11 mouse cellular contexts compared by ENCODE assay signal in the genomic region with DNA sequence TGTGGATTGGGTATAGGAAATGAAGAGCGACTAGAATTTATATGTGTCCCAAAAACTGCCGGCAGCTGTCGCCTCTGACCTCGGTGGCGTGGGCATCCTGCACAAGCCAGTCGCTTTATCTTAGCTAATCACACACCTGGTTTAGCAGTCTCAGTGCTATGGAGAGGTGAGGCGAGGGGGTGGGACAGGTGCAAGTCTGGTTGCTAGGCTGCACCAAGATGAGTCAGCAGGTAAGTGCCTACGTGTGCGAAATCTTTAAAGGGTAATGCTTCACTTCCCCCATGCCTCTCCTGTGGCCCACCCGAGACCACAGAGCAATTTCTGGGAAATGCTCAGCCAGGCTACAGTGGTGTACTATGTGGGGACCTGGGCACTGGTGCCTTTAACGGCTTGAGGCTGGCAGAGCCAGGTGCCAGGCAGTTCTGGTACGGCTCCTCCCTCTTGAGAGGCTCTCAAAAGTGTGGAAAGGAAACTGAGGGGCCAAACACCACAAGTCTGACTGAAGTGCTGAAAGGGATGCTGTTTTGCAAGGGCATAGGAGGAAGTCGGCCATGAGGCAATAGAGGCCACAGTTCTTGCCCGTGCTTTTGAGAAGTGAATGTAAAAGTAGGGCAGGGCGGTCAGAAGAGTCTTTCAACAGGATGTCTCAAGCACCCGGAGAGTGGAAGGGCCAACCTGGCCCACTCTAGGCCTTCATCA. TPM values are rescaled to one million over a fixed set of nuclear protein-coding genes. Genes with fewer than 3 reads are reported as not detected.
DNase-seq lines count a peak whose midpoint lies in the region; ATAC-seq and TF ChIP-seq lines count a peak whose summit lies in the region.
"Had no signal": no experiment of that assay in that cellular context is flagged by ENCODE, and none has a peak within 500 bp of the region (broad histone marks: within the 10 kb centered on the region; RNA-seq: fewer than 3 reads in every experiment).

No protein-coding gene starts in this region.

- H3K4me3 ChIP-seq in limb, embryonic 12.5 days (replicated peaks): no peak overlapping the region
- no peak overlapping the region for H3K4me3 ChIP-seq in limb, embryonic 10.5 days
- H3K4me3 ChIP-seq in limb, embryonic 14.5 days (replicated peaks; ENCODE audit: low read length): no peak overlapping the region
- H3K4me3 ChIP-seq in megakaryocyte, embryonic 14.5 days (replicated peaks): peak overlapping the region; percentile 78

- no peaks in the 10 kb centered on the region for H3K9me3 ChIP-seq in limb, embryonic 12.5 days
- H3K9me3 ChIP-seq in limb, embryonic 10.5 days (replicated peaks): no peaks in the 10 kb centered on the region
- H3K9me3 ChIP-seq in limb, embryonic 14.5 days (ENCODE audit: control insufficient read depth, low read length): no peaks in the 10 kb centered on the region
- H3K9me3 ChIP-seq in megakaryocyte, embryonic 14.5 days: no peaks in the 10 kb centered on the region

- H3K4me1 ChIP-seq in limb, embryonic 12.5 days (replicated peaks): no peaks in the 10 kb centered on the region
- peaks cover under 1% of the 10 kb centered on the region; the same call in 1 of the 2 replicates for H3K4me1 ChIP-seq in limb, embryonic 10.5 days
- H3K4me1 ChIP-seq in limb, embryonic 14.5 days (ENCODE audit: control insufficient read depth, insufficient read depth, low read length): no peaks in the 10 kb centered on the region
- H3K4me1 ChIP-seq in megakaryocyte, embryonic 14.5 days: peaks cover 57% of the 10 kb centered on the region

- H3K27ac ChIP-seq in limb, embryonic 12.5 days: no peak overlapping the region
- no peak overlapping the region for H3K27ac ChIP-seq in limb, embryonic 10.5 days
- H3K27ac ChIP-seq in limb, embryonic 14.5 days (replicated peaks; ENCODE audit: low read depth, low read length): no peak overlapping the region

- 0 out of 2 replicates have a peak, but pooled peaks cover 3% of the 10 kb centered on the region for H3K27me3 ChIP-seq in limb, embryonic 12.5 days
- 0 out of 2 replicates have a peak, but pooled peaks cover 4% of the 10 kb centered on the region for H3K27me3 ChIP-seq in limb, embryonic 10.5 days (ENCODE audit: low read depth, poor library complexity, severe bottlenecking)
- no peaks in the 10 kb centered on the region for H3K27me3 ChIP-seq in limb, embryonic 14.5 days (ENCODE audit: control insufficient read depth, insufficient read depth, low read length)
- H3K27me3 ChIP-seq in megakaryocyte, embryonic 14.5 days (replicated peaks): no peaks in the 10 kb centered on the region

- 69% methylated on average over 16 of the region's 16 CpGs for WGBS in limb, embryonic 12.5 days
- 74% methylated on average over 16 of the region's 16 CpGs for WGBS in limb, embryonic 10.5 days
- 69% methylated on average over 16 of the region's 16 CpGs for WGBS in limb, embryonic 14.5 days

- ATAC-seq in limb, embryonic 12.5 days (ENCODE audit: insufficient number of reproducible peaks, insufficient read depth, low FRiP score, low TSS enrichment, low read depth): no peak
- ATAC-seq in limb, embryonic 14.5 days (ENCODE audit: low FRiP score, low read depth): no peak

- H3K4me2 ChIP-seq in limb, embryonic 12.5 days: no peak overlapping the region
- H3K4me2 ChIP-seq in limb, embryonic 14.5 days (replicated peaks; ENCODE audit: low read depth, low read length, severe bottlenecking): no peak overlapping the region

- TF ChIP-seq POLR2A in limb, embryonic 14.5 days (IDR thresholded peaks at IDR 0.05; ENCODE audit: borderline replicate concordance, extremely low read depth, insufficient read depth, insufficient read length): no peak

- H3K36me3 ChIP-seq in limb, embryonic 12.5 days: no peaks in the 10 kb centered on the region
- no peaks in the 10 kb centered on the region for H3K36me3 ChIP-seq in limb, embryonic 10.5 days
- H3K36me3 ChIP-seq in limb, embryonic 14.5 days (ENCODE audit: control insufficient read depth, insufficient read depth, low read length): no peaks in the 10 kb centered on the region
- peaks cover 86% of the 10 kb centered on the region for H3K36me3 ChIP-seq in megakaryocyte, embryonic 14.5 days (replicated peaks; ENCODE audit: low read length)

- H3K9ac ChIP-seq in limb, embryonic 12.5 days (replicated peaks): 0 out of 2 replicates have a peak overlapping the region, but pooled peaks have one; percentile 12
- 0 out of 2 replicates have a peak overlapping the region, but pooled peaks have one; percentile 7 for H3K9ac ChIP-seq in limb, embryonic 14.5 days (ENCODE audit: low read depth, low read length, severe bottlenecking)

- DNase-seq in limb, embryonic 10.5 days (ENCODE audit: low spot score): no peak
- no peak for DNase-seq in limb, embryonic 14.5 days (ENCODE audit: low spot score)
- peak; percentile 70 for DNase-seq in thymus, postnatal 14 days
- DNase-seq in testis, postnatal 14 days (ENCODE audit: low spot score): no peak
- DNase-seq in layer of hippocampus, postnatal 36 days: no peak
- DNase-seq in testis, postnatal 10 days (ENCODE audit: low spot score): no peak

RNA-seq across cellular contexts. Expression of a gene that starts 12.3 kb away (rescaled TPM):
- not detected in 2 replicates for polyA plus RNA-seq in limb, embryonic 12.5 days (2016; fragmentation: Nextera tagmentation; extraction: Ambion mirVana)
- polyA plus RNA-seq in limb, embryonic 10.5 days (2016; fragmentation: Nextera tagmentation; extraction: Ambion mirVana): not detected in 2 replicates
- polyA plus RNA-seq in limb, embryonic 14.5 days (2012; rRNA removed): 0.04 and 0.06 TPM in 2 replicates
- 0.15 and 0.21 TPM in 2 replicates for polyA plus RNA-seq in limb, embryonic 14.5 days (2014; fragmentation: Nextera tagmentation; extraction: Ambion mirVana)
- polyA plus RNA-seq in megakaryocyte, embryonic 14.5 days (2012; ENCODE audit: insufficient read depth, low replicate concordance): 0.10 TPM in 1 of 2 replicates, not detected in the other
- 1 to 10 TPM; 6.4 to 8.1 TPM for total RNA-seq in layer of hippocampus, postnatal 36 days (2021)
- total RNA-seq: MEL had no signal
- polyA plus RNA-seq: heart, embryonic 14.5 days; limb, embryonic 11.5 days had no signal

RNA-seq across cellular contexts. Expression of a gene that starts 12.9 kb away (rescaled TPM):
- not detected in 2 replicates for polyA plus RNA-seq in limb, embryonic 12.5 days (2016; fragmentation: Nextera tagmentation; extraction: Ambion mirVana)
- not detected in 2 replicates for polyA plus RNA-seq in limb, embryonic 10.5 days (2016; fragmentation: Nextera tagmentation; extraction: Ambion mirVana)
- not detected in 2 replicates for polyA plus RNA-seq in limb, embryonic 14.5 days (2012; rRNA removed)
- not detected in 2 replicates for polyA plus RNA-seq in limb, embryonic 14.5 days (2014; fragmentation: Nextera tagmentation; extraction: Ambion mirVana)
- polyA plus RNA-seq in megakaryocyte, embryonic 14.5 days (2012; ENCODE audit: insufficient read depth, low replicate concordance): 1.8 TPM in 1 of 2 replicates, not detected in the other
- not detected for total RNA-seq in layer of hippocampus, postnatal 36 days (2021)
- total RNA-seq: MEL had no signal
- polyA plus RNA-seq: heart, embryonic 14.5 days; limb, embryonic 11.5 days had no signal

RNA-seq across cellular contexts. Expression of a gene that starts 23.9 kb away (rescaled TPM):
- 143 and 145 TPM in 2 replicates for polyA plus RNA-seq in limb, embryonic 12.5 days (2016; fragmentation: Nextera tagmentation; extraction: Ambion mirVana)
- polyA plus RNA-seq in limb, embryonic 10.5 days (2016; fragmentation: Nextera tagmentation; extraction: Ambion mirVana): 151 and 184 TPM in 2 replicates
- 63.1 and 66.0 TPM in 2 replicates for polyA plus RNA-seq in limb, embryonic 14.5 days (2012; rRNA removed)
- polyA plus RNA-seq in limb, embryonic 14.5 days (2014; fragmentation: Nextera tagmentation; extraction: Ambion mirVana): 115 TPM in 2 replicates
- polyA plus RNA-seq in megakaryocyte, embryonic 14.5 days (2012; ENCODE audit: insufficient read depth, low replicate concordance): 5.5 TPM in 1 of 2 replicates, not detected in the other
- total RNA-seq in layer of hippocampus, postnatal 36 days (2021): 10 to 100 TPM; 64.7 to 66.0 TPM

RNA-seq across cellular contexts. Expression of a gene that starts 44.7 kb away (rescaled TPM):
- 6.8 and 8.0 TPM in 2 replicates for polyA plus RNA-seq in limb, embryonic 12.5 days (2016; fragmentation: Nextera tagmentation; extraction: Ambion mirVana)
- polyA plus RNA-seq in limb, embryonic 10.5 days (2016; fragmentation: Nextera tagmentation; extraction: Ambion mirVana): 3.4 and 5.0 TPM in 2 replicates
- 4.5 and 5.7 TPM in 2 replicates for polyA plus RNA-seq in limb, embryonic 14.5 days (2012; rRNA removed)
- 2.8 and 3.3 TPM in 2 replicates for polyA plus RNA-seq in limb, embryonic 14.5 days (2014; fragmentation: Nextera tagmentation; extraction: Ambion mirVana)
- 2.8 and 34.3 TPM in 2 replicates for polyA plus RNA-seq in megakaryocyte, embryonic 14.5 days (2012; ENCODE audit: insufficient read depth, low replicate concordance)
- total RNA-seq in layer of hippocampus, postnatal 36 days (2021): 10 to 100 TPM; 12.7 to 17.2 TPM

RNA-seq across cellular contexts. Expression of a gene that starts 49.2 kb away (rescaled TPM):
- polyA plus RNA-seq in limb, embryonic 12.5 days (2016; fragmentation: Nextera tagmentation; extraction: Ambion mirVana): 12.6 and 13.4 TPM in 2 replicates
- polyA plus RNA-seq in limb, embryonic 10.5 days (2016; fragmentation: Nextera tagmentation; extraction: Ambion mirVana): 15.6 and 17.8 TPM in 2 replicates
- 20.8 and 23.1 TPM in 2 replicates for polyA plus RNA-seq in limb, embryonic 14.5 days (2012; rRNA removed)
- 15.2 and 17.2 TPM in 2 replicates for polyA plus RNA-seq in limb, embryonic 14.5 days (2014; fragmentation: Nextera tagmentation; extraction: Ambion mirVana)
- 0.79 and 1.1 TPM in 2 replicates for polyA plus RNA-seq in megakaryocyte, embryonic 14.5 days (2012; ENCODE audit: insufficient read depth, low replicate concordance)
- 10 to 100 TPM; 12.5 to 15.1 TPM for total RNA-seq in layer of hippocampus, postnatal 36 days (2021)
